ENCODE assay signal across 8 mouse cellular contexts in genomic region chr9:77802461-77802860, GRCm38 (mm10). TPM values are rescaled to one million over a fixed set of nuclear protein-coding genes. Genes with fewer than 3 reads are reported as not detected.
DNase-seq lines count a peak whose midpoint lies in the region; ATAC-seq and TF ChIP-seq lines count a peak whose summit lies in the region.
"Had no signal": no experiment of that assay in that cellular context is flagged by ENCODE, and none has a peak within 500 bp of the region (broad histone marks: within the 10 kb centered on the region; RNA-seq: fewer than 3 reads in every experiment).

No protein-coding gene starts in this region.

- no peaks in the 10 kb centered on the region for H3K36me3 ChIP-seq in kidney, postnatal 0 days (ENCODE audit: insufficient read depth, low read length)
- H3K36me3 ChIP-seq in kidney, embryonic 15.5 days, result no peaks in the 10 kb centered on the region
- H3K36me3 ChIP-seq: lung, embryonic 15.5 days had no signal

- WGBS in kidney, postnatal 0 days, result 57% methylated on average over 7 of the region's 7 CpGs
- 61% methylated on average over 7 of the region's 7 CpGs for WGBS in kidney, embryonic 15.5 days

- H3K4me1 ChIP-seq in kidney, postnatal 0 days (replicated peaks; ENCODE audit: insufficient read depth, low read length), result peaks cover 6% of the 10 kb centered on the region; the same call in 1 of the 2 replicates
- peaks cover 12% of the 10 kb centered on the region for H3K4me1 ChIP-seq in kidney, embryonic 15.5 days

- no peak overlapping the region for H3K4me3 ChIP-seq in kidney, postnatal 0 days (replicated peaks; ENCODE audit: low read depth, low read length)
- no peak overlapping the region for H3K4me3 ChIP-seq in kidney, embryonic 15.5 days (replicated peaks)
- H3K4me3 ChIP-seq: lung, embryonic 15.5 days had no signal

- TF ChIP-seq CTCF in kidney, postnatal 0 days (IDR thresholded peaks at IDR 0.05; ENCODE audit: low read depth), result peak; percentile 70
- TF ChIP-seq CTCF in brain, embryonic 14.5 days (IDR thresholded peaks at IDR 0.05; ENCODE audit: borderline replicate concordance, extremely low read depth, insufficient read depth, insufficient read length), result peak; percentile 51; the same call in 1 of the 2 replicates

- no peak for TF ChIP-seq POLR2A in brain, embryonic 14.5 days (IDR thresholded peaks at IDR 0.05; ENCODE audit: borderline replicate concordance, extremely low read depth, insufficient read depth, insufficient read length, poor library complexity, severe bottlenecking)

- H3K9me3 ChIP-seq in kidney, postnatal 0 days (replicated peaks; ENCODE audit: low read length), result no peaks in the 10 kb centered on the region
- no peaks in the 10 kb centered on the region for H3K9me3 ChIP-seq in kidney, embryonic 15.5 days (replicated peaks)
- H3K9me3 ChIP-seq: lung, embryonic 15.5 days had no signal

- no peaks in the 10 kb centered on the region for H3K27me3 ChIP-seq in kidney, postnatal 0 days (ENCODE audit: insufficient read depth, low read length)
- no peaks in the 10 kb centered on the region for H3K27me3 ChIP-seq in kidney, embryonic 15.5 days
- H3K27me3 ChIP-seq: lung, embryonic 15.5 days had no signal

- no peak overlapping the region for H3K9ac ChIP-seq in kidney, postnatal 0 days (ENCODE audit: low read depth, low read length)
- no peak overlapping the region for H3K9ac ChIP-seq in kidney, embryonic 15.5 days
- H3K9ac ChIP-seq: lung, embryonic 15.5 days had no signal

- no peak overlapping the region for H3K4me2 ChIP-seq in kidney, postnatal 0 days (ENCODE audit: low read length)
- no peak overlapping the region for H3K4me2 ChIP-seq in kidney, embryonic 15.5 days
- H3K4me2 ChIP-seq: lung, embryonic 15.5 days had no signal

- H3K27ac ChIP-seq in kidney, postnatal 0 days, result no peak overlapping the region
- H3K27ac ChIP-seq in kidney, embryonic 15.5 days, result no peak overlapping the region
- H3K27ac ChIP-seq: lung, embryonic 15.5 days had no signal

- DNase-seq in kidney, postnatal 0 days (ENCODE audit: low spot score), result peak; percentile 66
- DNase-seq in 416B (ENCODE audit: low read depth), result peak; percentile 75
- peak; percentile 46 for DNase-seq in B cell, adult 2 months
- peak; percentile 54 for DNase-seq in brain, embryonic 14.5 days (ENCODE audit: low read depth)
- DNase-seq in lung, adult 18-20 months, result peak; percentile 30 to 40
- DNase-seq in thymus, postnatal 36 days, result peak; percentile 16 to 22

- ATAC-seq in kidney, postnatal 0 days (replicated peaks; ENCODE audit: low FRiP score, low read depth), result no peak
- ATAC-seq in kidney, embryonic 15.5 days (replicated peaks; ENCODE audit: low FRiP score), result no peak

RNA-seq across cellular contexts. Expression of gene Gclc, which starts 48.1 kb away (rescaled TPM):
- polyA plus RNA-seq in kidney, postnatal 0 days (2015; fragmentation: Nextera tagmentation; extraction: Ambion mirVana), result 41.7 and 44.6 TPM in 2 replicates
- polyA plus RNA-seq in kidney, embryonic 15.5 days (2015; fragmentation: Nextera tagmentation; extraction: Ambion mirVana), result 24.0 and 24.2 TPM in 2 replicates
- polyA plus RNA-seq in brain, embryonic 14.5 days (2012; rRNA removed), result 26.2 and 27.0 TPM in 2 replicates

Comparison
In these comparisons a context has a peak if more than half of its experiments do, and no peak if none do; other contexts are left out.
1. DNase-seq: peak in every context shown above with its lines; median percentile 75 in 416B; 66 in kidney, postnatal 0 days; 54 in brain, embryonic 14.5 days; 46 in B cell, adult 2 months; 35 in lung, adult 18-20 months; 19 in thymus, postnatal 36 days.